Mouse (Mus musculus) forelimb bud, embryonic 11.5 days (tissue): Measurements from ENCODE around the gene Fam69b.

ENCODE experiments used
- DNase-seq: peaks from one replicate; pipeline ENCODE4 v3.0.0-alpha.2; 2012; ENCODE audit warnings: low read depth, low spot score

The Fam69b gene

DNA sequence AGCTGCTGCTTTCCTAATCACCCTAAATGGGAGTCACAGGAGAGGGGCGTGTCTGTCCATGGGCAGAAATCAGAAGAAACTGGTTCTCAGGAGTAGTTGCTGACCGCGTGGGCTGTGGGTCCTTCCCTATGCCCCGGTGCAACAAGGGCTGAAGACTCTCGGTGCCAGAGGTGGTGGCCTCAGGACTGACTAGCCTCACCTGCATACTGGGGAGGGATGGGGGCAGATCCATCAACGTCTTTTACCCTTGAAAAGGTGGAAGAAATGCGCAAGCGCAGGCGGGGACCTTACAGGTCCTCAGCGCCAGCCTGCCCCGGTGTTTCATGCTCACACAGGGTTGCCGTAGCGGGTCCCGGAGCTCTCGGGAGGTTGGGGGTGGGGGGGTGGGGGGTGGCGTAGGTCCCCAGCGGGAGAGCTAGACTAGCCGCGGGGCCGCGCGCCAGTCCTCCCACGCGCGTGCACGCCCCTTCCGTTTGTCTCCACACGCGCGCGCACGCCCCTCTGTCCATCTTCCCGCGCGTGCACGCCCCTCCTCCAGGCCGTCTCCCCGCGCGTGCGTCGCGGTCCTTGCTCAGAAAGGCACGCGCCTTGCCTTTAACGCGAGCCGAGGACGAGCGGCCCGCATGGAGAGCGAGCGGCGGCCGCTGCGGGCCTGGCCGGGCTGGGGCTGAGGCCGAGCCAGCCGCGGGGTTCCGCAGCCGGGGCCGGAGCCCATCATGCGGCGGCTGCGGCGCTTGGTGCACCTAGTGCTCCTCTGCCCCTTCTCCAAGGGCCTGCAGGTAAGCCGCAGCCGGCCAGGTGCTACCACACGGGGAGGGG lies at the start of gene Fam69b:
Gene Fam69b (plus strand): TSS at position 537 of the 819 bp plus-strand sequence.
- DNase-seq: peak; percentile 76

DNA sequence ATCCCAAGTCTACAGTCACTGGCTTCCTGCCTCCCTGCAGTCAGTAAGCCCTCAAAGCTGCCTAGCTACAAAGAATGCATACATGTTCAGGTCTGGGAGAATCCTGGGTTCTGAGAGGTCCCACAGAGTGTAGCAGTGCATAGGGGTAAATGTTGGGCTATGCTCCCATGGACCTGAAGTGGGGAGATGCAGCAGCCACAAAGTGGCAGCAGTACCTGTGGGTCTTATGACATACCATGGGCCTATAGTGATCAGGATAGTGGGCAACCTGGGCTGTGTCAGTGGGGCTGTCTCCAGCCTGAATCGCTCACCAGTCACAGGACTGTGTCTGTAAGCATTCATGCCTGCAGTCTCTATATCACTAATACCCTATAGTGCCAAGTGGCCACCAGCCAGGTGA lies 48.5 kb upstream of the Fam69b start, which contains the start of gene Egfl7:
Gene Egfl7 (plus strand): TSS at position 301 of the 400 bp plus-strand sequence.
- DNase-seq: no peak

DNA sequence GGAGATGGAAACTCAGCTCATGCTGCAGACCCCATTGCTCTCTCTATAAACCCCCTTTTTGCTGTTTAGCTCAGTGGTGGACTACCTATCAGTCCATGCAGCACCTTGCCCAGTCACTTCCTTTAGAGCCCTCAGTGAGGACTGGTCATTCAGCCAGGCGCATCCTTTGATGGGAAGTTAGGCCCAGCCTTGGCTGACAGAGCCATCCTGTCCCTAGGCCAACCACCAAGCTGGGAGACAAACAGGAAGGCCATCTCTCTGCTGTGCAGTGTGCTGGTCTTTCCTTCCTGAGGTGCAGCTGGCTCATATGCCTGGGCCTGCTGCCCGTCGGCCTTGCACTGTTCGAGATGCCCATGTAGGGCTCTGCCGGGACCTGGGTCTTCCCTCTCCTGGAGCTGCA lies 47.5 kb upstream of the Fam69b start:
- DNase-seq: no peak

GRCm38 (mm10) chr2:26582203-26582602 lies 46.1 kb upstream of the Fam69b start:
- no peak for DNase-seq

GRCm38 (mm10) chr2:26582741-26583140 lies 45.5 kb upstream of the Fam69b start:
- DNase-seq: no peak

GRCm38 (mm10) chr2:26583640-26584039 lies 44.6 kb upstream of the Fam69b start:
- no peak for DNase-seq

GRCm38 (mm10) chr2:26585713-26586112 lies 42.5 kb upstream of the Fam69b start:
- no peak for DNase-seq

DNA sequence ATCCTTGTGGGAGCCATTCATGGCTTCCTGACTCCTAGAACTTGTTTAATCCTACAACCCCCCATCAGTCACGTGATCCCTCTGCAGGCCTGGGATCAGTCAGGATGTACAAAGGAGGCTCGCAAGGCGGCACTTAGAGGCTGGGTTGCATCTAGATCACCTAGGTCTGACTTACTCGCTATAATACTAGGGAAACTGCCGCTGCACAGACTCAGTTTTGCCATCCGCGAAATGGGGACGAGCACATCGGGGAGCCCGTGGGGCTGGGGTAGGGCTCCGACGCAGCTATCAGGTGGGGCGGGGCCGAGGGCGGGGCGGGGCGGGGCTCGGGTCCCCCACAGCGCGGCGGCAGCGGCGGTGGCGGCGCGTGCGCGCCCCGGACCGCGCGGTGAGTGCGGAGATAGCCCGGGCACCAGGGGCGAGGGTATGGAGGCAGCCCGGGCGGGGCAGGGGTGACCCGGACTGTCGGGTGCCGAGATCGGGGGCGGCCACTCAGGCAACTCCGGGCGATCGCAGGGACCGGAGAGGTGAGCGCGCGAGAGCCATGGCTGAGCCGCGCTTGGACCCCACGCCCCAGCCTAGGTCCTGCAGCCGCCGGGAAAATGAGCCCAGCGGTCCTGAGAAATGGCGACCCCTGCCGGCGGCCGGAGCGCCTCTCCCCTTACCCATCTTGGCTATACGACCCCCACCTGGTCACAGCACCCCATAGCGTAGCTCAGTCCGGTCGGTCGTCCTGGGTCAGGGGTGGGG lies 41.8 kb upstream of the Fam69b start, which contains the start of gene Gm20532:
Gene Gm20532 (plus strand): TSS at position 346 of the 750 bp plus-strand sequence.
- peak; percentile 73 for DNase-seq

DNA sequence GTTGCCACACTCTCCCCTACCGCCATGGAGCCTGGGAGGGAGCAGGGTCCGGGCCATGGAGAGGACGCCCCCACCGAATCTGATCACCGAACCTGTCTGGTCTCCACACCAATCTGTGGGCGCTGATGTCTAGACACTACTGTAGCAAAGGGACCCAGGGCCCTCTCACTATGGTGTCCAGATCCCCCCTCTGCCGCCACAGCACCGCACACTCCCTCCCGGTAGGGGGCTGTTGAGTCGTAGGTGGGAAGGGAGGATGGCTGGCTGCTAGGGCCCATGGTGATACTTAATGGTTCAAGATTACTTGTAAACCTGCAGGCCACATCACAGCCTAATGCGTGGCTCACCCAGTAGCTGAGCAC lies 41.2 kb upstream of the Fam69b start:
- DNase-seq: peak; percentile 23

- DNase-seq: no peak
Observed at GRCm38 (mm10) chr2:26588573-26588972, 39.7 kb upstream of the Fam69b start.

- no peak for DNase-seq
Observed at GRCm38 (mm10) chr2:26589284-26589683, 39.0 kb upstream of the Fam69b start.

GRCm38 (mm10) chr2:26590282-26590681 lies 38.0 kb upstream of the Fam69b start:
- no peak for DNase-seq

- no peak for DNase-seq
Observed at GRCm38 (mm10) chr2:26590962-26591361, 37.3 kb upstream of the Fam69b start.

GRCm38 (mm10) chr2:26591416-26591815 lies 36.8 kb upstream of the Fam69b start:
- no peak for DNase-seq

- DNase-seq: no peak
Observed at GRCm38 (mm10) chr2:26593211-26594021, 34.8 kb upstream of the Fam69b start.

DNA sequence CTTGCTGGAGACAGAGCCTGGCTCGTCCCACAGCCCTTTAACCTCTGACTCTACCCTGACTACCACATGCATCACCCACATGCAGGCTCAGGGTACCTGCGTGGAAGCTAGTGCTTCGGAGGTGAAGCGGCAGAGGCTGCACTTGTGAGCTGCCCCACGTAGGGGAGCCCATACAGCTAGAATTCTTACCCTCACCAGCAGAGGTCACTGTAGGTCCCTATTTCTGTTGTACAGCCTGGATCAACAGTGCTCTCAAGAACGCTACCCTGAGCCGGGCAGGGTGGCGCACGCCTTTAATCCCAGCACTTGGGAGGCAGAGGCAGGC lies 34.3 kb upstream of the Fam69b start:
- DNase-seq: peak; percentile 35

- DNase-seq: no peak
Observed at GRCm38 (mm10) chr2:26594461-26594933, 33.8 kb upstream of the Fam69b start.

DNA sequence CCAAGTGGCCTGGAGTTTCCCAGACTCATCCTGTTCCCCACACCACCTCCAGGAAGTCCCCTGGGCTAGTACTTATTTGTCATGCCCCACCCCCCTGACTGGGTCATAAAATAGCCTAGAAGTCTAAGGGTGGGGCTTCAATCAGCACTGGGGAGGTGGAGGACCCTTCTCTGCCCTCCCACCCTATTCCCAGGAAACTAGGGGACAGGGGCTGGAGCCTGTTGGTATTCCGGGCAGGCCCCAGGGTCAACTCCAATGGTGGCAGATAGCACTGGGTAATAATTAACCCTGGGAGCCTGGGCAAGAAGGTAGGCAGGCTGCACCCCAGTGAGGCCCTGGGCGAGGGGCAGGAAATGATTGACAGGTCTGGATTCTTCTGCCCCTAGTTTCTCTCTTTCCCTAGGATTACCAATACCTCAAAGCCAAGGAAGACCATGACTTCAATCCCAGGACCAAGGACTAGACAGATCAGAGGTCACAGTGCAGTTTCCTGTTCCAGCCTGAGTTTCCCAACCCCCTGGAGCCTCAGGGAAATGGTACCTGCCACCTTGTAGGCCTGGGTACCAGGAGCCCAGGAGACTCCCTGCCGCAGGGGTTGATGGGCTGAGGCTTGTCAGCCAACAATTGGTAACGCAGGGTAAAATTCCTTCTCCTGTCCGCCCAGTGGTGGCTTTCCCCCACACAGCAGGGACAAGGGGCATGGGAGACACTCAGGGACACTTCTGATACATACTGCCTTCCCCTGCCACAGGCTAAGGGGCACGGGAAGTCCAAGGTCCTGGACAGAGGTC lies 33.1 kb upstream of the Fam69b start:
- DNase-seq: no peak

DNA sequence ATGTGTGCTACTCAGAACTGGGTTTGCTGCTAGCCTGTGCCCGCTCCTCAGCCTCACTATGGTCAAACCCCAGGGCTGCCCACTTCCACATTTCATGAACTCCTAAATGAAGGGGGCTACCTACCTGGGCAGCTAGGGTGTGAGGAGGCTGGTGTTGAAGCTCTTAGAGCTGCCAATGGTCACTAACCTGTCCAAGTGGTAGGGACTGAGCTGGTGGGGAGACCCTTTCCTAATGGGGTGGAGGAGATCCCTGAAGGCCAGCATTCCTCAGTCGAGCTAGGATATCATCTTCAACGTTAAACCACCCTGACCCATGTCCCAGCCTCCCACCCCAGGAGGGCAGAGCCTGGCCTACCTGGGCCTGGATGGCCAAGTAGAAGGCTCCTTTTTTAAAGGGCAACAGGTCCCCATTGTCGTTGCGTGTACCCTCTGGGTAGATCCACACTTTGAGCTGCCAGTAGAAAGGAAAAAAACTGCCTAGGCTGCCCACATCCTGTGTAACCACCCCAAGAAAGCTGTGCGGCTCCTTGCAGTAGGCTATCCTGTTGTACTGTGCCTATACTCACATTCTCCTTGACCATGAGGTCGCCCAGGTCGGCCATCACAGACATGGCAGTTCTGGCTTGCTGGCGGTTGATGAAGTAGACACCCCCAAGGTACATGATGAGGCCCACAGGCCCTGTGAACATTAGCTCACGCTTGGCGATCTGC lies 32.4 kb upstream of the Fam69b start:
- DNase-seq: no peak

- DNase-seq: no peak
Observed at GRCm38 (mm10) chr2:26596898-26597297, 31.4 kb upstream of the Fam69b start.
